Mouse (Mus musculus) thymus, postnatal 25 days (tissue): ENCODE measurements around the gene Ociad1.

Source experiments
- DNase-seq: peaks from one replicate; pipeline ENCODE4 v3.0.0; 2022

The Ociad1 gene

DNA sequence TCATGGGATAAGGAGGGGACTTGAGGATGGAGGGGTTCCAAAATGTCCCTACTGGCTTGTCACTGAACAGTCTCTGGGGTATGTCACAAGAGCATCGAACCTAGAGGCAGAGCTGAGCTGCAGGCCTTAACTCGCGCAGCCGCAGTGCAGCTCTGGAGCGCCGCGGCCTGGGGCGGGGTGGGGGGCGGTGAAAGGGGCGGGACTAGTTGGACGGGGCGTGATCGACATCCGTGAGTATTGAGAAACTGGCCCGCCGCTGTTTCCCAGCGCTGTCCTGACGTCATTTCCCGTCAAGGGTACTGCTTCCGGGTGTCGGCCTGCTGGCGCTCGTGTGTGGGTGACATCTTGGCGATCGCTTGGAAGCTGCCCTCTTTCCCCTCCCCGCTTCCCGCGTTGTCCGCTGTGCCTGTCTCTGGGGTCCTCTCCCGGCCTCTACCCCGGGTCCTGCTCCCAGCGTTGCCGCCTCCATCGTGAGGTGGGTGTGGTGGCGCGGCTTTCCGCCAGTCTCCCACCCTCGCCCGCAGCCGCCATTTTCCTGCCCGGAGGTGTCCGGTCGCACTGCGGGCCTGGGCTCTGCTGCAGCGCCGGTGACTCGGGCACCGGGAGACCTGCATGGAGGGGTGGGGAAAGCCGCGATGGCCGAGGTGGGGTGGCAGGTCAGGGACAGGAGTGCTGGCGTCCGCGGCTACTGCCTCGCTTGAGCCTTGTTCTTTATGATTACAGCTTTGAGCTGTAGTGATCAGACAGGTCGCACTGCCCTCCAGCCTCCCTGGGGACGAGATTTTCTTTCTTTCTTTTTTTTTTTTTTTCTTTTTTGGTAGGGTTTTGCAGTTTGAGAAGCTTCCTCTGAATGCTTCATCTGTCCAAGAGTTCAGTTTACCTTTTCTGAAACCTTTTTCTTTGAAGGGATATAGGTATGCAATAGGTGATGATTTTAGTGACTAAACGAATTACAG lies at the start of gene Ociad1:
Ociad1 (plus strand) TSS at position 283 of the 956 bp plus-strand sequence.
- DNase-seq = peak; percentile 93

DNA sequence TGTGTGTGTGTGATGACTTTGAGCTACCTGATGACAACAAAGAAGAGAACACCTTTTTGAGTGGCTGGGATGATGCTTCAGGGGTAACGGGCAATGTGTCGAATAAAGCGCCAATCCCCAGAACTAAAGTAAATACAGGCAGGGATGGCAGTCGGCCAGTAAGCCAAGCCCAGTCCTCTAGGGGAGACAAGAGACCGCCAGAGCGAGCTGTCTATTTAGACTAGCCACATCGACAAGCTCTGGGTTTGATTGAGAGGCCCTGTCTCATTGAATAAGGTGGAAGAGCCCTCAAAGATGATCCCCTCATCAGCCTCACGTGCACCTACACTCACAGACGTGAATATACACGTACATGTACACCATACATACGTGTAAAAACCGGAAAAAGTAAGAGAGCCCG lies 48.2 kb upstream of the Ociad1 start:
- DNase-seq = no peak

DNA sequence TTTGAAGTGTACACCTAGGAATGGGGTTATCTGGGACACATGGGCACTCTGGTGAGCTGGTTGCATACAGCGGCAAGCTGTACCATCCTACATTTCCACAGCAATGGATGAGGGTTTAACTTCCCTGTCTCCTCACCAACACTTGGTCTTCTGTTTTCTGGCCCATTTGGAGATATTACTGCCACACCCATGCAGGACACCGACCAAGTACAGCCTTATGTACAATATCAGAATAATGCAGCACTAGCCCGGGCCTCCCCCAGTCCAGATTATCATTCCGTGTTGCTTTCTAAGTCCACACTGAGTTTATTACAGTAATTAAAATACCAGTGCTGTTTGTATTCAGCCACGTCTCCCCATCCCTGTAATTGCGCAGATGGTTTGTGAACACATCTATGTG lies 46.2 kb upstream of the Ociad1 start:
- DNase-seq = no peak

DNA sequence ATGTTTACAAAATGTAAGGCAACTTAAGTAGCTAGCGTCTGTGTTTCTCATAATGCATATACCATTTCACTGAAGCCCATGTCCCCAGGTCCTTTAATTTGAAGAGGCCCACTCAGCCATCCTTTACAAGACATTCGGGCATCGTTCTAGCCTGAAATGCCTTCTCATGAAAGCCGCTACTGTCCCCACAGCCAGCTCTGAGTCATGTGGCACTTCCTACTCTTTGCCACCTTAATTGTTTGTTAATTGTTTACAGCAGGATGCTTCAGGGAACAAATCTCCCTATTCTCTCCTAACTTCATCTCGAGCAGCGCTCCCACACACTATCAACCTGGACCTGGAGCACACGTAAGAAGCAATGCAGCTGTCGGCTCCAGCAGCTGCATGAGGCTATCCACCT lies 44.4 kb upstream of the Ociad1 start:
- no peak for DNase-seq

DNA sequence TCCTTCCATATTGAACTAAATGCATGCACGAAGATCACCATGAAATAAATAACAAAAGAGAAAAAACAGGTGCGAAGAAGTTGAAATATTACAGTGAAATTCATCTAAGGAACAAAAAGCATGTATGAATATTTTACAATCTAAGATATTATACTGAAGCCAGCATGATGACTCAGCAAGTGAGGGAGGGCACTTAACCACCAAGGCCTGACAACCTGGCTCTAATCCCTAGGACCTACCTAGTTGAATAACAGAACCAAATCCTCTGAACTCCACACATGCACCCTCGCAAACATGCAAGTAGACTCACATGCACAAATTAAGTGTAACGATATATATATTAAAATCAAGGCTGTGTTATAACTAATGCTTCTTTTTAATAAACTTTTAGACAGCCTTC lies 43.2 kb upstream of the Ociad1 start:
- no peak for DNase-seq

DNA sequence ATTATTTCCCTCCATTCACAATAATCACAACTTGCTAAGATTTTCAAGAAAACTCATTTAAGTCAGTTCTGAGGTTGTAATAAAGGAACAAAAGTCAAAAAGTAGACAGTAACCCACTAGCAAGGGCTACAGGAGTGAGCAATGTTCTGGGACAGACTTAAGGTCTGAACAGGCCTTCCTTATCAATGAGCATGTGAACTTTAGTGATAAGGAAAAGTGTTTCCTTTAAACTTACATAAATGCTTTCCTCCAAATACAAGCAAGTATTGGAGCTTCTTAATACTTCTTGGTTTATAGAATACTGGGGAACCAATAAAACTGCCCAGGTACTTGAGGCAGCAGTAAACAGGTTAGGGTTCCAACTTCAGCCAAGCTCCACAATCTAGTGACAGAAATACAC lies 39.8 kb upstream of the Ociad1 start:
- DNase-seq = no peak

DNA sequence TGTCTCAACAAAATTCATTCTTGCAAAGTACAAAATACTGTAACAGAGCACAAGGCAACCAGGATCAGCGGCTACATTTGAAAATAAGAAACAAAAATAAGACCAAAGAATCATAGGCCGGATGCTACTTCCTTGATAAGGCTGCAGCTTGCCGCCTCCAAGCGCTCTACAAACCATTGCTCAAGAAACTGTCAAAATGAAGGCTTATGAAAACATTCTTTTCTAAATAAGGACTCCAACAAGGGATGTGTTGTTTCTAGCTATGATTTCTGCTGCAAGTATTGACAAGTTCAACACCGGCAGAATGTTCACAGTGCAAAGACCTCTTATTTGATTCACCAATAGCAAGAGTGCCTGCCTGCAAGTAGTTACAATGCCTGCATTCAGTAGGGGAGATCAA lies 37.9 kb upstream of the Ociad1 start:
- DNase-seq = peak; percentile 50

DNA sequence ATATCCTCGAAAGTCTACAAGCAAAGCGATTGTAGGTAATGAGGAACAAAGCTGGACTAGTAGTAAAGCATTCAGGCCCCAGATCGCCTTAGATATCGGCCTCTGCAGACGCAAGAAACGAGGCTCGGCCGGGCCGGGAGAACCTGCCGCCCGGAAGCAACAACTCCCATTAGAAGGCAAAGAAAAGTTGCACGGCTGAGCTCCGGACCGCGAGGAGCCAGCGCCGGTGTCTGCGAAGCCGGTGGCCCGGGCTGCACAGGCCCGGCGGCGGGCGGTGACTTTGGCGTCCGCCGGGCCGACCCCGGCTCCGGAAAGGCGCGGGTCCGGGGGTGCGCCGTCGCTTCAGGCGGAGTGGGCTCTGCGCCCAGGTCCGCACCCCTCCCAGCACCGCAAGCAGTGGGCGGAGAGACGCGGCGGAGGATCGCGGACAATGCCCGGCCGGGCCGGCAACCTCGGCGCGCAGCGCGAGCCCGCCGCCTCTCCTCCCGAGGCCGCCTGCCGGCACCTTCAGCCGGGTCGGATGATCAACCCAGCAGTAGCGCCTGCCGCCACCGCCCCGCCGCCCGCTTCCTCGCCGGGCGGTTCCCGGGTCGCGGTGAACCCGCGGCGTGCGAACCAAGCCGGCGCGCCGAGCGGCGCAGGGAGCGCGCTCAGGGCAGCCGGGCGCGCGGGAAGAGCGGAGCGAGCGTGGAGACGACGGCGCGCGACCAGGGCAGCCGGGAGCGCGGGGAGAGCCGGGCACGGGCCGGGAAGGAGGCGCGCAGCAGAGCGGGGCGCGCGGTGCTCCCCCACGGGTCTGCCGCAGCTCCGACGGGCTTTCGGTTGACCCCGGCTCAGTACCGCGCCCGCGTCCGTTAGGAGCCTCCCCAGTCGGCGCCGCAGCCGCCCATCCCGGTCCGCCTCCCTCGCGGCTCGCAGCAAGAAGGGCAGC lies 37.0 kb upstream of the Ociad1 start:
- peak; percentile 59 for DNase-seq

DNA sequence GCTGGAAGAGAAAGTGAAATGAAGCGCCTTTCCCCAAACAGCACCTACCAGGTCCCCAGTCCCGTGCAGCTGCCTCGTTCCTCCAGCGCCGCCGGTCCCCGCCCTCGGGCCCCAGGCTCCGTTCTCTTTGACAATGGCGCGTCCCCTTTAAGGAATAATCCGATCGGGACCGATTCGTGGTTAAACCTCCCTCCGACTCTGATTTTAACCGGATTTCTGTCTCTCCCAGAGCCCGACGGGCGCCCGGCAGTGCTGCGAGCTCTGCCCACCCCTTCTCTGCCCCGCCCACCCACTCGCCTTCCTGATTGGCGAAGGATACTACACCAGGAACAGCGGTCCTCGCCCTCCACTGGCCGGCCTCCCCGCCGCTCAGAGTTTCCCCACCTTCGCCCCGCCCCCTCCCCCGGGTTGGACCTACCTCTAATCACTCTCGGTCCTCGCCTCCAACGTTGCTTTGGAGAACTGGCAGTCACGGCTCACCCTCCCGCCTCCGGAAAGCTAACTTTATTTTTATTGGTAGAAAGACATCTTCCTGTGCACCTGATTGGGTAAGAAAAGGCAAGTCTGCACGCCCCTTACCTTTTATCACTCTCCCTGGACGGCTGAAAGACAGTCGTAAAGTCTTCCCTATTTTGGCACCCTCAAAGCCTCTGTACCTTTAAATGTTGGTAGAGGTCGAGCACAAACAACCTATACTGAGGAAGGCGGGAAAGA lies 36.1 kb upstream of the Ociad1 start, which contains the start of gene Fryl:
Fryl (minus strand) TSS at position 268 of the 714 bp plus-strand sequence.
- DNase-seq = peak; percentile 91

DNA sequence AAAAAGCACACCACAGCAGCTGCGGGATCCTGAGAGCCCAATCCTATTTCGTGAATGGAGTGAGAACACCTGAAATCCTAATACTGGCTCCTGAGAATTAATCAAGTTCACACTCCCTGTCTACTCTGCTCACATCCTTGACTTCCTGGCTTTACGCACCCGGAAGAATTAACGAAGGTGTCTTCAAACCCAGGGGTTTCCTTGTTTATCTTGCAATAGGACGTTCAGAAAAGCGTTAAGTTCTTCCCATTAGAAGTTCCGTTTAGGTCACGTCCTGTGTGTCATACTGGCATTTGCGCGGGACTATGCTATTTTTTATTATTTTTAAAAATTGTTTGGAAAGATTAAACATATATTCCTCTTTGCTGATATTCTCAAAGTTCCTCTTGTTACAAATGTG lies 35.5 kb upstream of the Ociad1 start:
- no peak for DNase-seq

DNA sequence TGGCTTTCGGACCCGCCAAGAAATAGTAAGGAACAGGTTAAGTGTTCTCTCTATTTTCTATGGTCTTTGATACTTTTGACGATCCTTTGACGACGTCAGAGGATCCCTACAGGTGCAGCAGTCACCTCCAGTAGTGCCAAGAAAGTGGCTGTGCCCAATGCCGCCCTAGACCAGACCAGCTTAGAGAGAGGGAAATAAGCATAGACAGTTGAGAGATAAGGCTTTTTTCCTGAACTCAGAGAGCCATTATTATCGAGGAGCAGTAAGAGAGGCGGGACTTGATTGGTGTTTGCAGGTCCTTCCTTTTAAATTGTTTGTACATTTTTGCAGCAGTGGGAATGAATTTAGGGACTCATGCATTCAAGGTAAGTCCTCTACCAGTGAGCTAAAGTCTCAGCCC lies 34.9 kb upstream of the Ociad1 start:
- no peak for DNase-seq

DNA sequence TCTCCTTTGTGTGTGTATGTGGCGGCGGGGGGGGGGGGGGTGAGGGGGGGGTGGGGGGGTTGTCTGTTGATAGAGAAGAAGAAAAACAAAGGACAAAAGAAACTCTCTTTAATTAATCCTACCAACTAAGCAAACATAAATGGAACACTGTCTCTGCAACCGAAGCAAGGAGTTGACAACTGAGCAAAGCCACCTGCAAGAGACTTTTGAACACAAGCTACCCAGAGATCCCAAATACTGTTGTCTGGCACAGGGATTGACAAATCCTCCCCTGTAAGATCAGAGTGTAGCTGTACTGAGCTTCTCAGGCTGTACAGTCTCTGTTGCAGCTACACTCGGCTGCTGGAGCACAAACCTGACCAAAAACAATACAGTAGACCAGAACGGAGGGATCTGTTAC lies 28.5 kb upstream of the Ociad1 start:
- DNase-seq = no peak

DNA sequence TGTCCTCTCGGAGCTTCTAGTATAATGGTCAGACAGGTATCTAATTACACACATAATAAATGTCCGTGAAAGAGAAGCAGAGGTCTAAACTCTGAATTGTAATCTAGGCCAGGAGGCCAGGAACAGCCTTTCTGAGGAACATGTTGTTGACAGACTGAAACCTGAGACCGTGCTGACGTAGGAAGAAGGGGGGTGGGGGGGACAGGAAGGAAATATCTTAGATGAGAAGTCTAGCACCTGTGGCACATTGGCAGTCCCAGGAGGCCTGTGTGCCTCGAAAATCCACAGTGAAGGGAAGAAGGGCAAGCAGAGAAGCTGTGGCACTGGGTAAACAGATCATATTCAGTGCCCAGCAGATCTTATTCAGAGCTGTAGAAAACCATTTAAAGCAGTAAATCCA lies 27.1 kb upstream of the Ociad1 start:
- peak; percentile 67 for DNase-seq

DNA sequence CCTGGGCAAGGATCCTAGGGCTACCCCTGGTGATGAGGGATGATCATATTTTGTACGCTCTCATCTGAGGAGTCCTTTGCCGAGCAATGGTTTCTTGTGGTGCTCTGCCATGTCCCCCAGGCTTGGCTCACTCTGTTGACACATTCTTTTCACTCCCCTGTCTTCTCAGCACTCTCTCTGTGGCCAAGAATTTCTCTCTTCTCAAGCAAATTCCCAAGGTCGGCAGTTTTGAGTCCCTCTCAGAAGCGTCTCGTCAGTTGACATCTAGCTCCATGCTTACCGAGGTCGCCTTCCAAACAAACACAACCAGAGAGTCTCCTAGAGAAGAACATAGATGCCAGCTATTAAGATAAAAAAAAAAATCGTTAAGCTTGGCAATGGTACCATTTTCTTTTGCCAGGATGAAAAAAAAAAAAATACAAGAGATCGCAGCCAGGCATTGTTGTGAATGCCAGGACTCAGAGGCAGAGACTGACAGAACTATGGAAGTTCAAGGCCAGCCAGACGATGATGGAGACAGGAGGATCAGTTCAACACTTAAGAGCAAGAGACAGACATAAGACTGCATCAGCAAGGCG lies 23.9 kb upstream of the Ociad1 start:
- DNase-seq = no peak

DNA sequence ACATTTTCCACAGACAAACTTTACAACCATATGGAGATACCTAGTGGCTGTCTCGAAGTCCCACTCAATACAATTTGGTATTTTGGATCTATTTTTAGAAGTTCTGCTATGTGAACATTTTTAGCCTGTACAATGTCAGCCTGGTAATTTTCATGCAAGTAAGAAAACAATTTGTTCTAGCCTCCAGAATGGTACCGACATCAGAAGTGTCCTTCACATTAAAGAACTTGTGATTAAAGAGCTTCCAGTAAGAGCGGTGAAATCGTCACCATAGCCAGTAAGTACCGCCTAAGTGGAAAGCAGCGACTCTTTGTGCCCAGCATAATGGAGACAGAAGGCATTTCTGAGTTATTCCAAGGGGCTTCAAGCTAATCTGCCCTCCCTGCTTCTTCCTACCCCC lies 22.0 kb upstream of the Ociad1 start:
- DNase-seq = no peak

DNA sequence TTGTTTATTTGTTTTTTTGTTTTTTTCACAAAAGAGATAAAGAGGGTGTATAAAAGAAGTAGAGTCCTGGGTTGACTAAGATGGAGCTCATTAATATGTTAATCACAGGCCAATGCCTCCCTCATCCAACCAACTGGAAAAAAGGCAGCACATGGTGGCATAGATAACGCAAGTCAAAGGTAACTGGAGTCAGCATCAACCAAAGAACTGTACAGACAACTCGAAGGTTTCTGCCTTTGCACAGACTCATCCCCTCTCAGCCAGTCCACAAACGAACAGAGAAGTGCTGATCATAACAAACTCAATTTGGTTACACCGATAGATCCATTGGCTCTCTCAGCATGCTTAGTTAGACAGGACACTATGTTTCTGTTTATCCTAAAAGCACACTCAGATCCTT lies 19.4 kb upstream of the Ociad1 start:
- DNase-seq = no peak

DNA sequence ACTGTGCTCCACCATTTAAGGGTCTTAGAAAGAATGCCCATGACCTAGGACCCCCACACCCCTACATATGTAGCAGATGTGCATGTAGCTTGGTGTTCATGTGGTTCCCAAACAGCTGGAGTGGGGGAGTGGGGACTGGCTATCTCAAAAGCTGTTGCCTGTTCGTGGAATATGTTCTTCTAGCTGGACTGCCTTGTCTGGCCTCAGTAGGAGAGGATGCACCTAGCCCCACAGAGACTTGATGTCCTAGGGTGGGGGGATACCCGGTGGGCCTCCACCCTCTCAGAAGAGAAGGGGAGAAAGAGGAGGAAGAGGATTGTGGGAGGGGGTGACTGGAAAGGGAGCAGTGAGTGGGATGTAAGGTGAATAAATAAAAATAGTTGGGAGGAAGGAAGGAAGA lies 17.6 kb upstream of the Ociad1 start:
- no peak for DNase-seq

DNA sequence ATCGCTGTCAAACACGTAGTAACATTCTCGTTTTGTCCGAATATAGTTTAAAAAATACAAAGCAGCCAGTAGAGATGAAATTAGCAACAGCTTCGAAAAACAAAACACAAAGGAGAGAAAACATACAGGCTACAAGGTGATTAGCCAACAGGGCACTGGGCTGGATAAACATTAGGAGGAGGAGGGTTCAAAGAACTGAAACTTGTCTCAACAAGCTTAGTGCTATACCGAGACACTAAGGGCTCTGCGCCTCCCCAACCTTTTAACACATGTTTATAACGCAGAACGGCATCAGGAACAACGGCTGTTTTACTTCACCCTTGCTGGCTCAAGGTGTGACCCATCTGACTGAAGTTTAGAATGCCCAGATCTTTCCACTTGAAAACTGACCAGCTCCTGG lies 13.4 kb upstream of the Ociad1 start:
- DNase-seq = no peak

DNA sequence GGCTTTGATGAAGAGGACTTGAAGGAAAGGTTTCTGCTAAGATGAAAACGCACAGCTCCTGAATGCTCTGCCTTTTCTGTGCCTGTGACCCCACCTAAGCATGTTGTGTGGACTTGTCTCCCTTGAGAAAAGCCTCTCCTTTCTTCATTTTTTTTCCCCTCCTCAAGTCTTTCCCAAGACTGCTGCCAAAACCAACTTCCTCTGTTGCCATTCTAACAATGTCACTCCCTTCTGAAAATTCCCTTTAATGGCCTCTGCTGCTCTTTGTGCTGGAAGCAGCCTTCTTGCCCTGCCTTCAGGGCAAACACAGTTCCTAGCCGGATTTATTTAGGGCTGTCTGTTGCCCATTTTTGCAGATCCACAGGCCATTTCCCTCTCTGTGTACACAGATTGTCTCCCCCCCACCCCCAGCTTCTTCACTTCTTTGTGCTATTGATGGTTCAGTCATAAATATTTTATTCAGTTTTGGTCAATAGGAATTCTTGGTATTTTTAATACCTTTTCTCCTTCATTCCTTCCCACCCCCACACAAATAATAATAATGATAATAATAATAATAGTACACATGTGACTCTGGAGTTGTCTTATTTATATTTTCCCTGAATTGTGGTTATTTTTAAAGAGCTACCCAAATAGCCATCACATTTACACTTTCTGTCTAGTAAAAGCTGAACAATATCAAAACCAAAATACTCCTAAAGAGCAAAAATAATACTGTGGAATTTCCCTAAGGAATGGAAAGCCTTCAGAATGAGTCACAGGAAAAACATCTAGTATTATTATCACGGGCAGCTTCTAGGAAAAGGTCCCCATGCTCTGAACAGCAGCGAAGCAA lies 12.6 kb upstream of the Ociad1 start:
- no peak for DNase-seq

DNA sequence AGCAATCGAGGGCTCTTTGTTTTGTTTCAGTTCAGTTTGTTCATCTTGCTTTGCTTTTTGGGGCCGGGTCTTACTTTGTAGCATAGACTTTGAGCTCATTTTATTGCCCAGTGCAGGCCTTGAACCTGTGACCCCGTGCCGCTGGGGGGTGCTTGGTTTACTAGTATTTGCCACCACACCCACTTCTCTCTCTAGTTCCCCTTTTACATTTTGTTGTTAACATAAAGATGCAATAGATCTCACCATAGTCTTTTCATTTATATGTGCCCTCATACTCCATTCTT lies 12.1 kb upstream of the Ociad1 start:
- no peak for DNase-seq

DNA sequence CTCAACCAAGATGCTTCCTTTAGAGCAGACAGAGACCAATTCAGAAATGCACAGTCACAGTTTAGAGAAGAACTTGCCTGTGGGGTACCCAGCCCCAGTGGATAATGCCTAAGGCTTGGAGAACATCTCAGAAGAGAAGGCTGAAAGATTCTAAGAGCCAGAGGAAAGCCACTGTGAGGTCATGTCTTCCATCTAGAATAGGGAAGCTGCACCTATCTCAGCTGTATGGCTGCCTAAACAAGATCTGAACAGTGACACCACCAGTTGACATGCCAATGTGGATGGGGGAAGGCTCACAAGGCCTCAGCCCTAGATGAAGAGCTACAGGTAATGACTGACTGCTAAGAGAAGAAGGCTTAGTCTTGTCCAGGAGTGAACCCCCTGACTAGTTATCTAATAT lies 8.5 kb upstream of the Ociad1 start:
- DNase-seq = no peak

DNA sequence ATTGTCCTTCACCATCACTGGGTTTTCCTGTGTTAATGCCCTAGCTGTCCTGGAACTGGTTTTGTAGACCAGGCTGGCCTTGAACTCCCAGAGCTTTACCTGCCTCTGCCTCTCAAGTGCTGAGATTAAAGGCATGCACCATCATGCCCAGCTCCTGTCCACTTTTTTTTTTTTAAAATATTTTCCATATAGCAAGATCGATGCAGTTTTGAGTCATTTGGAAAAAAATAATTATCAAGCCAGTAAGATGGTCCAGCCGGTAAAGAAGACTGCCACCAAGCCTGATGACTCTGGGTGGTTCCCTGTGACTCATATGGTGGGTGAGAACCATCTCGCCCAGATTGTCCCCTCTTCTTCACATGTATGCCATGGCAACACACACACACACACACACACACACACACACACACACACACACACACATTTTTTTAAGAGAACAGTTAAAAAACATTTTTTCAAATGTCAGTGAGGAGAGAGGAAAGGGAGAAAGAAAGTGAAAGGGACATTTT lies 7.1 kb upstream of the Ociad1 start:
- no peak for DNase-seq
